Mouse (Mus musculus): ENCODE data around the gene Zfp648.

Zfp648 gene

DNA sequence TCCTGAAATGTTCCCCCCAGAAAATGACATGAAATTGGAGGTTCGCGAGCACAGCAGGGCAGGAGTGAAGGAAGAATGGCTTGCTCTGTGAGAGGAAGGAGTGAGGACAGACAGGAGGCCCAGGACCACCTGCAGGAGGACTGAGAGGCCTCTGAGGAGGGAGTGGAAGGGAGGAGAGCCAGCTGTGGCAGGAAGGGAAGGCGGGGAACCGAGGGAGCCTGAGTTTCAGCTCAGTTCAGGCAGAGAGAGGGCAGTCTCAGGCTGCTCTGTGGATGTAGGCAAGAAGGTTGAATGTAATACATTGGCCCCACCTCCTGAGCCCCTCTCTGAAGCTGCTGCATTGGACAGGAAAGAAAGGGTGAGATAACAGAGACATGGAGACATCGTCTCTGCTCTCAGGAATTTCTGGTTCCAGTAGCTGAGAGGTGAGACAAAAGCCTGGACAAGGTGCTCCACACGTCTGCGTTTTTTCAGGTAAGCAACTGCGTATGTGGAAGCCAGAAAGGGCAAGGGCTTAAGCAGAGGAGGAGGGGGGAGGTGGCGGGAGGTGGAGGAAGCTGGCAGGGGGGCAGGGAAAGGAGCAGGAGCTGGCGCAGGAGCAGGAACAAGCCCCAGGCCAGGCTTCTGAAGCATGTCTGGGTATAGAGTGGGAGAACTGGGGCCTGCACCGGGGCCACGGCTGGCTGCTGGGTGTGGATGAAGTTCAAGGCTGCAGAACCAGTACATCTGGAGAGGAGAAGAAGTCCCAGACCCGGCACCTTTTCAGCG is at the start of gene Zfp648:
TSS of gene Zfp648 (plus strand) at position 233 of the 768 bp plus-strand sequence.
- CTCF ChIA-PET, result no interaction called here

DNA sequence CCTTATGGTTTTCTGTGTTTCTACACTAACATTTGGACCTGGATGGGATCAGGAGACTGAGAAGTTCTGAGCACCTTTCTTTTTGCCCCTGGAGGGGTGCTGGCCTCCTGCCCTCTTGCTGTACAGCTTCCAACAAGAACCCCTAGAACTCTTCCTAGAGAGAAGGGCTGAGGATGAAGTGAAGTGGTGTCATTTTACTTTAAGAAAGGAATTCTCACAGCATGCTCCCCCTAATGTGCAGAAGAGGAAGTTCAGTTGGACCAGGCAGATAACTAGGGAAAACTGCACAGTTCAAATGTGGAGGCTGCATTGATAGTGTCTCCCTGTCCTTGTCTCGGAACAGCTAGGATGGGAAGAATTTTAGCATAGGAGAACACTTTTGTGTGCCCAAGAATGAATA is 48.4 kb upstream of the Zfp648 start:
- CTCF ChIA-PET, result no interaction called here

DNA sequence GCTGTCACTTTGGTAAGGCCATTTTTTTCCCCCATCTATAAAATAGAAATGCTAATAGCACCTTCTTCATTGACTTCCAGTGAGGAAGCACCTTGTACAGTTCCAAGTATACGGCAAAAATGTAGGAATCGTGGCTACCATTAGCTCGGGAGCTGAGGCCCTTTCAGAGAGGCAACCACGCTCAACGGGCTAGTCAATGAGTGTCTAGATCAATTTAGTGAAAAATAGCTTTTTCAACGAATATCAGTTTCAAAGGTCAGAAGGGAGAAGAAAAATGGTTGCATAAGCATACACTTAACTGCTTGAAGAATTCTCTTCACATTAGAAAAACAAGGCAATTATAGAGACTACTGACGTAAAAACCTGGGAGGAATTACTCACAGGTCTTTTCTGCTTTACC is 47.2 kb upstream of the Zfp648 start:
- CTCF ChIA-PET, result no interaction called here

DNA sequence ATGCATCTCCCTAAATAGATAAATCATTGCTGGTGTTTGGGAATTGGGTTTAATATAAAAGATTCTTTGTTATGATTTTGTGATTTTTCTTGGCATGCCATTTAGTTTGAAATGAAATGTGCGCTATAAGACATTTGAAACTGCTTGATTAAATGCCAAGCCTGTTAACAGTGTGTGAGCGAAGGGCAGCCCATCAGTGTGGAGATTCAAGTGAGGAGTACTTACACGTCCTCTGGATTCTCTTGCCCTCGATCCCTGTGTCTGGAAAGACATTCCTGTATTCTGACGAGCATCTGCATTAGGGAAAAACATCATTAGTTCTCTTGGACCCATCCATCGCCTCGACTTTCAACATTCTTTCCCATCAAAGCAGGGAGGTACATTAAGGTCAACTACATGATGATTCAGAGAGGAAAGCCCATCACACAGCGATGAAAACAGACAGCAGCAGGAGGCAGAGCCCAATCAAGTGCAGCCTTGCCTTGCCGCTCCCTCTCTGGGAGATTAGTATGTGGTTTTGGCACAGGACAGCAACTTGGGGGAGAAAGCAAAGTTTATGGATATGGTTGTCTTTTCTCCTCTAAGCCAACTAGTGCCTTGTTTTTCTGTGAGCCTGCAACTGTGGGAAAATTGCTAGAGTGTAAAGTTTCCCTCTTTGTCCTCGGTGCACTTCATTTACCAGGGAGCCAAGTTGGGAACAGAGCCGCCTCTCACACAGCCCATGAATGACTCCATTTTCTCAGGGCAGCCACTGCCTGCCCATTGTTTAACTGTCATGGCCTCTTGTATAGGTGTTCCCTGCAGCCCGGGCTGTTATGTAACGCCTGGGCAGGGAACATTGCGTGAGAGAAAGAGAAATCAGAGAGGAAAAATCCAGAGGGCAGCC is 44.6 kb upstream of the Zfp648 start:
- CTCF ChIA-PET, result no interaction called here

DNA sequence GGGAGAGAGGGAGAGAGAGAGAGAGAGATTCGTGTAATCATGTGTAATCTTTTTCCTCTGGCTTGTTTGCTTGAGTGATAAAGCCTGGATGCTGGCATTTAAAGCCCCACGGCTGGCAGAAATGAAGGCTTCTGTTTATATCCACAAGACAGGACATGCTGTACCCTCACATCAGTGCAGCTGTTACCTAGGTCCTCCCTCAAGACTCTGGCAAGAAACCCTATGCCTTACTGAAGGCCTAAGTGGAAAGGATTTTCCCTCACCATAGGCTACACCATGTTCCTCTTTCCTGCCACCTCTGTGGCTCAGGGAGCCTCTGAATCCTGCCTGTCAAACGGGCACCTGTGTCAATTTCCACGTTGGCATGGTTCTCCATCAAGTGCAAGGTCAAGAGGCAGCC is 43.9 kb upstream of the Zfp648 start:
- CTCF ChIA-PET, result no interaction called here

DNA sequence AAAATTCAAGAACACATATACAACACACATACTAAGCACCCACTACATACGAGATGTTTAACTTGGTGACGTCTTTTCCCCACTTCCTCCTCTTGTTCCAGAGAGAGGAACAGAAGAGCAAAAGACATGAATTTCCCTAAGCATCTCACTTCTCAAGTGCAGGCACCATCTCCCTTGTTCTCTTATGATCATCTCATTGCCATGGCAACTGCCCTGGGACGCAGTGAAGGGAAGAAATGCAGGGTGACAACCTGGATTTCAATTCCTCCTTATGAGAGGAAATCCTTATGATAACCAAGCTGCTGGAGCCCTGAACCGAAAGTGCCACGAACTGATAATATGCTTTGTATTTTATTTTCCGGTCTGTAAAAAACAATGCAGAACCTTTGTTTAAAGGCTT is 33.3 kb upstream of the Zfp648 start:
- CTCF ChIA-PET, result no interaction called here

DNA sequence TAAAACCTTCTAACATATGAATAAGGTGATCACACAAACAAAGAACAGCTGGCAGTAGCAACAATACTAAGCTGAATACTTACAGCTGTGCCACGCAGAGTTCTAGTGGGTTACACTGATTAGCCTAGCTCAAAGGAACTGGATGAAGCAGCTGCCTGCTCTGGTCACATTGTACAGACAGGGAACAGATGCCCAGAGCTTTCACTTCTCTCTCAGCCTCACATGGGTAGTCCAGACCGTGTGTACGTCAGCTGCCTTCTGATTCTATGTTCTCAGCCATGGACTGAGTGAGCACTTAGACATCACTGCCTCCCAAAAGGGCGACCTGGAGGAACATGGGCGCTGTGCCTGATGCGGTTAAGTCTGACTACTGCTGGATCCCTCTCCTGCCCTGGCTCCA is 25.7 kb upstream of the Zfp648 start:
- CTCF ChIA-PET, result no interaction called here

DNA sequence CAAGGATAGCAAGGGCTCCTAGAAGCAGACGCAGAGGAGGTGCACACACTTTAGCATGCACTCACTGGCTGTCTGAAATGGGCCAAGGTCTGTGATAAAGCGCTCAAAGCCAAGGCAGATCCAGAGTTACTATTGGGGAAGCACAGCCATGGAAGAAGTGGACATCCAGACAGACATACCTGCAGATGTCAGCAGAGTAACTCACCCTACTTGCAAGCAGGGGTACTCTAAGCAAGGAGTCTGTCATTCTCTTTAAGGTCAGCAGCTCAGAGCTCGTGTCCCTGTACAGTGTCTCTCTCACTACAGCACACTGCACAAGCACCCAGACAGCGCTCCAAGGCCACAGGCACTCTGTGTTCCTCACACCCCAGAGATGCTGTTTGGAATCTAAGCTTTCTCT is 23.2 kb upstream of the Zfp648 start:
- CTCF ChIA-PET, result no interaction called here

DNA sequence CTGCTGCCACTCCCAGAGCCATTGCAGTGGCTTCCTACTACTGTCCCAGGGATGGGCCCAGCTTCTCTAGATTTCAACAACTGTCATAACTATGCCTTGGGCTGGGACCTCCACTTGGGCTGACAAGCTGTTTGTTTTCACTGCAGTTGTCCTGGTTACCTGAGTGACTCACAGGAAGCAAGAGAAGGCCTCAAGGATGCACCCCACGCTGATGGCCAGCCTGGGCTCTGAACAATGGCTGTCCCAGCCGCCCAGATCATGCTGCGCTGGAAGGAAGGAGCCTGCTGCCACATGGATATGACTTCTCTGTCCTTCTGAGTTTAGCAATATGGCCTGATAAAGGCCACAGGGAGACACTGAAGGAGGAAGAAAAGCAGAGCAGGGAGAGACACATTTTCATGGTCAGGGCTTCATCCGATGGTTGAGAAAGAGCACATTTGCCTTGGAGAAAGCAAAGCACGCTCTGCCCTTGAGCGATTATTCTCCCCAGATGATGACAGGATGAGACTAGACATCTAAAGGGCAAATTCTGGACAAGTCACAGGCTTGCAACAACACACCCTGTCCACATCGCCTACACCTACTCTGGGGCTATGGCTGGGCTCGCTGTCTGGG is 22.3 kb upstream of the Zfp648 start:
- CTCF ChIA-PET, result no interaction called here

DNA sequence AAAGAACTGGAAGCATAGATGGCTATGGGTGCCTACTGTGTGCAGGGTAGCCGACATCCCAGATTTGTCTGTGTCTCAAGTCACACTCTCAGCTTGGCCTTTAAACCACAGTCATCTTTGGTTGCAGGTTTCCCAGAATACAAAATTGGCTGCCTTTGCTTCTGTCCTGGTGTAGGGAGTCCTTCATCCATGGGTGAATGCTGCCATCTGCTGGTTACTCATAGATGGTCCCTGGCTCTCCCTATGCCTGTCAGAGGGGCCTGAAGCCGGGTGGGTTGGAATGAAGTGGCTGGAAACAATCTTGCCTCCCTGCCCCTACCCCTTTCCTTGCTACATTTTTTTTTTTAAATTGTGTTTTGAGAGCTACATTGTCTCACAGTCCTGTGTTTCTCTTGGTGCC is 20.0 kb upstream of the Zfp648 start:
- CTCF ChIA-PET, result interaction anchor here (0.6 kb wide), 1 partner anchor 141 kb away, joined by 3 read pairs; no protein-coding TSS in a partner anchor

DNA sequence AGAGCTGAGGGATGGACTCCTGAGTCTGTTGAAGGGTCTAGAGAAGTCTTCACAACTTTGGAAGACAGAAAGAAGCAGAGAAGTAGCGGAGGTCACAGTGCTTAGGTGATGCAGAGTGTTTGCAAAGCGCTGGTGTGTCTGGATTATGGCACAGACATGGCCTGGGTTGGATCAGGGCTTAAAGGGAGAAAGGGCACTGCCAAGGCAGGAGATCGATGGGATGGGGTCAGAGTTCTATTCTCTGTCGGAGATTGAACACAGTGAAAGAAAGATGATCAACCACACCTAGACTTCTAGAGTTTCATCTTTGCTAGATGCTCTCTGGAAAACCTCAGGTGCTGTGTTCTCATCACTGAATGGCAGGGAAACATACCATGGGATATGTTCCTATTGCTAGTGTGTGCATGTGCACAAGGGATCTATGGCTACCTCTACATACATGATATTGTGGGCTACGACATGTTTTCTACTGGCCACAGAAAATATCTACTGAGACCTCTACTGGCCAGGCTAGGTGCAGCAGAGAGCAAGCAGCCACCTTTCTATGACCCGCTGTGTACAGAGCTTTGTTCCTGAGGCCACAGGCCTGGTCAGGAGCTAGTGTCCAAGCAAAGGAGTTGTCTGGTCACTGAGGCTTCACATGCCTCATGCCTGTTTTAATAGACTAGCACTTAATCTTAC is 18.5 kb upstream of the Zfp648 start:
- CTCF ChIA-PET, result no interaction called here

DNA sequence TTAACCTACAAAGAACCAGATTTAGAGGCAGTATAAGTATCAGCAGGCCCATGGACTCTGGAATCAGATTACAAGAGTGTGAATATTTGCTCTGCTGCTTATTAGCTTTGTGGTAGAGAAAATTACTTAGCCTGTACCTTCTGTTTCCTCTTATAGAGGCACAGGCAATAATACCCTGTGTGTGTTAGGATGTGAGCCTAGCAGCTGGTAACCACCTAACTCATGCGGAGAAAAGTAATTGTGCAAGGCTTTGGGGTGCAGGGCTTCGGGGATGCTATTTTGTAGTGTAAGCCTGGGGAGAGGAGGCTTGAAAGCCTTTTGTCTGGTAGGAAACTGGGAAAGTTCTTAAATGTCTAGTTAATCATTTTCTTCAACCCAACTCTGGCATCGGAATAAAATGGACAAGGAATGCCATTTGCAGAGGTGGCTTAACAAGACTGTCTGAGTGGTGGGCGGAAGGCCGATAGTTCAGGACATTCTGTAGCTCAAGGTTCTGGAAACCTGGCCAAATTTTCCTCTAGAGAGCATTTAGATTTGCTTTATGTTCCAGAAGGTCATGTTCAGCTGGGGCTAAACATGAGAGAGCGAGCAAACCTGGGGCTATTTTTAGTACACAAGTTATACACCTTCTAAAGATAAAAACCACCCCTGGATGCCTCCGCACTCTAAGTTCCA is 17.8 kb upstream of the Zfp648 start:
- CTCF ChIA-PET, result no interaction called here

DNA sequence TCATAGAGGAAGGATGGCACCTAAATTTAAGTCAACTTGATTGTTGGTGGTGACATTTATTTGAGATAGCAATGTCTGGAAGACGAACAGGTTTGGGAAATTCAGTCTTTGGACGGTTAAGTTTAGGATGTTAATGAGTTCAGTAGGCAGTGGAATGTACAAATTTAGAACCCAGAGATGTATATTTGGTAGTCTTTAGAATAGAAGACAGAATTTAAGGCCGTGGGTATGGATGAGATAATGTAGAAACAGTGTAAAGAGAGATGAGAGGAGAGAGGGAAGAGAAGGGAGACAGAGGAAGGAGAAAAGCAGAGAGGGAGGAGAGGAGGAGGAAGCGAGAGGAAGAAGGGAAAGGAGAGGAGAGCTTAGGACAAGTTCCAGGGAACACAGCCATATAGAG is 12.8 kb upstream of the Zfp648 start:
- CTCF ChIA-PET, result no interaction called here

DNA sequence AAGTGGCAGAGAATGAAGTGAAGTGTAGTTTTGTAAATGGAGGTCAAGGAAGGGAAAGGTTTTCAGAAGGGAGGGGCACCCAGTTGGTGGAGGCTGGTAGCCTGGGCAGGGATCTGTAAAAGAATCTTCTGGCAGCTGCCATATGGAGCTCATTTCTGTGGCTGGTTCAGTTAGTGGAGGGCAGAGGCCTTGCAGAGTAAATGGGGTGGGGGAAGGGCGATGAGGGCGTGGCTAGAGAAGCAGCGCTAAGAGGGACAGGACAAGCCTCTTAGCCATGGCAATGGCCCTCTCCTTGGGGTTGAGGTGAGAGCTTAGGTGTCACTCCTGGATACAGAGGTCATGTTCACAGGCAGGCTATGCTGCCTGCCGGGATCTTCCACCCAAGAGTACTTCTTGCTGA is 12.4 kb upstream of the Zfp648 start:
- CTCF ChIA-PET, result no interaction called here

DNA sequence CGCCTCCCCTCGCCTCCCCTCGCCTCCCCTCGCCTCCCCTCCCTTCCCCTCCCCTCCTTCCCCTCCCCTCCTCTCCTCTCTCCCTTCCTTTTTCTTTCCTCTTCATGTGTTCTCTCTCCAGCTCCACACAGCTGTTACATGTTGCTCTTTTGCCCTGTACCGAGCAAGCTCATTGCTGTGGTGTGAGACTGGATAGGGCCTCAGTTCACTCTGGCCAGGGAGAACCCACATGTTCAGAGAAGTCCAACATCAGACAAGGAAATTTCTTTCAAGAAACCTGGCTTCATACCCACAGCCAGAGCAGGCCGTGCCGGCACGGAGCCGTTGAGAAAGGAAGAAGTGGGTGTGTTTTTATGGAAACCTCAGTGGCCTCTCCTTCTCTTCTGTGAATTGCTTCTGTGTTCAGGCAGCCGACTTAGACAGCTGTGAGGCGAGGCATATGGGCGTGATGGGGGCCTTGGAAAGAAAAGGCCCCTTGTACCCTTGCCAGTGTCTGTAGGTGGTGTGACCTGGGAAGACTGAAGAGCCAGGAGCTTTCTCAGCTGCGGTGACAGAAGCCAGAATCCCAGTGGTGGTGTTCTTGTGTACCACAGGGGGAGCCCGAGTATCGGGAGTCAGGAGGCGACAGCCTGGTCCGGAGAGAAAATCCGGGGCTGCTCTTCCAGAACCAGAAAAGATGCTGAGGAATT is 11.0 kb upstream of the Zfp648 start:
- CTCF ChIA-PET, result no interaction called here

DNA sequence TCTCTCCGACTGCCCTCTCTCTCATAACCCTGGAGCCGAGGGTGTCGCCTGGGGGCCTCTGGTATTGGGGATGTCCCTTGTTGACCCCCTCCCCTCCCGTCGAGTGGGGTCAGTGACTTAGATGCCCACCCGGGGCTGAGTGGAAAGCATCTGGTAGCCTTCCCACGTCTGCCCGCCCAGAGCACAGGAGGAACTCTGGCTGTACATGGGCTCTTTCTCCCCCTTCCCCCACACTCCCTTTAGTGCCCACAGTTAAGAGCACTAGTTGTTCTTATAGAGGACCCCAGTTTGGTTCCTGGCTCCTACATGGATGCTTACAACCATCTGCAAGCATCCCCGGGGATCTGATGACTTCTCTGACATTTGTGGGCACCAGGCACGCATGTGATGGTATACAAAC is 2.1 kb upstream of the Zfp648 start:
- CTCF ChIA-PET, result no interaction called here

DNA sequence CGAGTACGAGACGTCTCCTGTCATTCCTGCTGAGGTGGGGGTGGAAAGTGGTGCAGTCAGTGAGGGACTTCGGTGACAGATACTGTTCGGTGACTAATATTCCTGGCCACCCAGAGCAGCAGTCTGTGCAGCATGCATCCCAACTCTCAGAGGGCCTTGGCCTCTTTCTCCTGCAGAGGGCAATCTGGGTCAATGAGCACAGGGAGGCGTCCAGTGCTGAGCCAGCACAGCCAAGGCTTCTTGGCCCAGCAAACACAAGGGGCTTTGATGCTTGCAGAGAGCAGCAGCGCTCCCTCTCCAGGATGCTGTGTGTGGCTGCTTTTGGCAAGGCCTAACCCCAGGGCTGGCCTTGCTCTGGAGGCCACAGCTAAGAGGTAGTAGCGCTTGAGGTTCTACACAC is 1.6 kb downstream of the Zfp648 start:
- CTCF ChIA-PET, result no interaction called here

DNA sequence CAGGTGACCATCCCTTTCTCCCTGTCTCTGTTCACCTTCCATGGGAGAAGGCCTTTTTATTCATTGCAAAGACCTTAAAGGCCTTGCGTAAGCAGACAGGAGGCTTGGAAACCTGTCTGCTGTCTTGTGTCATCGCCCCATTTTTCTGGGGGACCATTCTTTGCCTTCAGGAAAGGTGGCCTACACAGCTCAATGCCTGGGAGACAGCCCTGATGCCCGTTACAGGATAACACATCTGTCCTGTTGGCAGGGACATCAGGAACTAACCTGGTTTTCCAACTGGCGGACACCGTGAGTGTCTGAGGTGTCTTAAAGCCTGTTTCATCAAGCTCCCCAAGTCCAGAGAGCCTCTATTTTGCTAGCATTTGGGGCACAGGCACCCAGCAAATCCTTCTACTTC is 2.4 kb downstream of the Zfp648 start:
- CTCF ChIA-PET, result no interaction called here

DNA sequence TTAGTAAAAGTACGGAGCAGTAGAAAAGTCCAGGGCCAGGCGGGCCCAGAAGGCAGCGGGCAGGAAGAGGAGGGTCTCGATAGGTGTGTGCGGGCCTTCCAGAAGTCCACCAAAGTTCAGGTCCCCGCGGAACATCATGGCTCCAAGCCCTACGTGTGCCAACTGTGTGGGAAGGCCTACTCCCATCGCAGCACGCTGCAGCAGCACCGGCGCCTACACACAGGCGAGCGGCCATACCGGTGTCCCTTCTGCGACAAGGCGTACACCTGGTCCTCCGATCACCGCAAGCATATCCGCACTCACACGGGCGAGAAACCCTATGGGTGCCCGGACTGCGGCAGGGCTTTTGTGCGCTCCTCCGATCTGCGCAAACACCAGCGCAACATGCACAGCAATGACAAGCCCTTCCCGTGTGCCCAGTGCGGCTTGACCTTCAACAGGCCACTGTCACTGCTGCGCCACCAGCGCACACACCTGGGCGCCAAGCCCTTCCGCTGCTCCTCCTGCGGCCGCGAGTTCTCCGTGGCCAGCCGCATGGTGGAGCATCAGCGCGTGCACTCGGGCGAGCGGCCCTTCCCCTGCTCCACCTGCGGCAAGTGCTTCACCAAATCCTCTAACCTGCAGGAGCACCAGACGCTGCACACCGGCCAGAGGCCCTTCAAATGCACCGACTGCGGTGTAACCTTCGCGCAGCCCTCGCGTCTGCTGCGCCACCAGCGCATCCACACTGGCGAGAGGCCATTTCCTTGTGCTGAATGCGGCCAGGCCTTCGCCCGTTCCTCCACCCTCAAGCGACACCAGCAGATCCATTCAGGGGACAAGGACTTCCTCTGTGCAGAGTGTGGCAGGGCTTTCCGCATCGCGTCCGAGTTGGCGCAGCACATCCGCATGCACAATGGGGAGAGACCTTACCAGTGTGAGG is 3.9 kb downstream of the Zfp648 start:
- CTCF ChIA-PET, result no interaction called here

DNA sequence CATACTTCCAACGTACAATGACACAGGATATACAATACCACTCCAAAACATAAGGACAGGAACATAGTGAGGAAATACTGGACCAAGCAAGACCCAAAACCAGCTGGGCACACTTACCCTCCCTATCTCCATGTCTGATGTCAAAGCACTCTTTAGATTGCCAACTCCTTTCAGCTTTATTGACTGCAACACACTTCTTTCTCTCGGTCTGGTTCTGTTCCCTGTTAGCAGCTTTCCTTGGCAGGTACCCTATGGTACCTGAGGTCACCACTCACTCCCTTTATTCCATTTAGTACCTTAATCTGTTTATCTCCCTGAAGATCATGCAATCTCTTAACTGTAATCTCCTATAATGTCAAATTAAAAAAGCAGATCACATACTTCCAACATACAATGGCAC is 19.0 kb downstream of the Zfp648 start:
- CTCF ChIA-PET, result no interaction called here
